29 mouse cellular contexts compared by ENCODE assay signal in the genomic region with DNA sequence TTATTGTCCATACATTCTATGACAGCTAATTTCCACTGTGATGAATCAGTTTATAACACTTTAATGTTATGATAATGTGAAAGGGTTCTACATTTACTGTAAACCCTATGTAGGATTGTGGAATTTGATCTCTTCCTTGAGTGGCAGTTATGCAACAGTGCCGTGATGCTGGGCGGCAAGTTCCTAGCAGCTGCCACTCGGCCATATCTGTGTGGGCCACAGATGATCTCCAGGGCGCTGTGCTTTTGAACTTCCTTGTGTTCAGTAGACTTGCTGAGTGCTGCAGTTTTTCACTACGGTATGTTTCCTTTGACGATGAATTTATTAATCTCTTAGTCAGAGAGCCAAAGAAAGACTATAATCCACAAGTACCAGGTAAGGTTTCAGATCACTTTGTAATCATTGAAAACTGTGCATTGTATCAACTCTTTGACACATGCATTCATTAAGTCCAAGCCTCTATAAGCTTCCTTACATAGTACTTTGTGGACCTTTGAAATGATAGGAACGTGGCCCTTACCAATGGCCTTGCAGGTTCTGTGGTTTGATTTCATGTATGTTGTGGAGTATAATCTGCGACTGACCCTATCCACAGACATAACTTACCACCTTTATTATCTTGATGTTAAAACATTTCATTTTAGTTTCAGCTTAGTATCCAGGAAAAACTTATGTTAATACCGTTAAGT.
DNase-seq lines count a peak whose midpoint lies in the region; ATAC-seq and TF ChIP-seq lines count a peak whose summit lies in the region.
"Had no signal": no experiment of that assay in that cellular context is flagged by ENCODE, and none has a peak within 500 bp of the region (broad histone marks: within the 10 kb centered on the region; RNA-seq: fewer than 3 reads in every experiment).

No protein-coding gene starts in this region.

- no peak overlapping the region for H3K4me3 ChIP-seq in liver, postnatal 0 days (ENCODE audit: low read depth, low read length)
- no peak overlapping the region for H3K4me3 ChIP-seq in thymus, adult 2 months (ENCODE audit: control insufficient read depth, insufficient read depth, low read length)
- H3K4me3 ChIP-seq: embryonic facial prominence, embryonic 12.5 days; forebrain, embryonic 10.5 days; forebrain, embryonic 15.5 days; heart, adult 2 months; heart, embryonic 12.5 days; hindbrain, embryonic 10.5 days; limb, embryonic 10.5 days; limb, embryonic 15.5 days; midbrain, embryonic 10.5 days; midbrain, embryonic 15.5 days had no signal

- TF ChIP-seq EP300 in liver, postnatal 0 days (IDR thresholded peaks at IDR 0.05; ENCODE audit: low read depth), result no peak

- H3K9ac ChIP-seq in liver, postnatal 0 days (replicated peaks), result no peak overlapping the region
- H3K9ac ChIP-seq: embryonic facial prominence, embryonic 12.5 days; forebrain, embryonic 15.5 days; heart, embryonic 12.5 days; limb, embryonic 15.5 days; lung, embryonic 14.5 days; midbrain, embryonic 15.5 days had no signal

- H3K27ac ChIP-seq in liver, postnatal 0 days (ENCODE audit: low read depth), result no peak overlapping the region
- H3K27ac ChIP-seq in thymus, adult 2 months (ENCODE audit: control insufficient read depth, insufficient read depth, low read length), result no peak overlapping the region; the same call in 1 of the 2 replicates
- H3K27ac ChIP-seq: embryonic facial prominence, embryonic 12.5 days; forebrain, embryonic 10.5 days; forebrain, embryonic 15.5 days; heart, adult 2 months; hindbrain, embryonic 10.5 days; limb, embryonic 10.5 days; limb, embryonic 15.5 days; macrophage; midbrain, embryonic 10.5 days; midbrain, embryonic 15.5 days had no signal

- no peaks in the 10 kb centered on the region for H3K4me1 ChIP-seq in liver, postnatal 0 days (ENCODE audit: insufficient read depth)
- no peaks in the 10 kb centered on the region for H3K4me1 ChIP-seq in thymus, adult 2 months (replicated peaks; ENCODE audit: control insufficient read depth, insufficient read depth, low read length)
- H3K4me1 ChIP-seq: embryonic facial prominence, embryonic 12.5 days; forebrain, embryonic 10.5 days; forebrain, embryonic 15.5 days; heart, embryonic 12.5 days; hindbrain, embryonic 10.5 days; limb, embryonic 10.5 days; limb, embryonic 15.5 days; midbrain, embryonic 10.5 days; midbrain, embryonic 15.5 days had no signal

- H3K9me3 ChIP-seq in liver, postnatal 0 days (ENCODE audit: low read length), result no peaks in the 10 kb centered on the region
- H3K9me3 ChIP-seq: embryonic facial prominence, embryonic 12.5 days; forebrain, embryonic 10.5 days; forebrain, embryonic 15.5 days; heart, embryonic 12.5 days; hindbrain, embryonic 10.5 days; limb, embryonic 10.5 days; limb, embryonic 15.5 days; midbrain, embryonic 10.5 days; midbrain, embryonic 15.5 days had no signal

- no peaks in the 10 kb centered on the region for H3K27me3 ChIP-seq in liver, postnatal 0 days (ENCODE audit: insufficient read depth, low read length)
- H3K27me3 ChIP-seq in thymus, adult 2 months (ENCODE audit: control insufficient read depth, insufficient read depth, low read length), result no peaks in the 10 kb centered on the region
- H3K27me3 ChIP-seq: embryonic facial prominence, embryonic 12.5 days; forebrain, embryonic 15.5 days; heart, embryonic 12.5 days; limb, embryonic 15.5 days; midbrain, embryonic 15.5 days; Patski had no signal

- DNase-seq in liver, result peak; percentile 11
- no peak for DNase-seq in liver, postnatal 0 days
- DNase-seq in large intestine, adult 2 months (ENCODE audit: low read depth, low spot score), result peak; percentile 38
- no peak for DNase-seq in gastrocnemius, postnatal 10 days
- no peak for DNase-seq in thymus, adult 2 months
- DNase-seq: adrenal gland, postnatal 10 days; cerebellum, adult 8-10 months; cerebellum, postnatal 25 days; gastrocnemius, postnatal 36 days; heart, adult 2 months; kidney, adult 18-20 months; lung, embryonic 14.5 days; right cerebral cortex, postnatal 25 days; spleen, adult 18-20 months; thymus, postnatal 36 days had no signal

- WGBS in liver, postnatal 0 days (ENCODE audit: insufficient replicate concordance), result 58% methylated on average over 9 of the region's 9 CpGs
- WGBS in large intestine, adult 2 months, result 54% methylated on average over 9 of the region's 9 CpGs
- 95% methylated on average over 9 of the region's 9 CpGs for WGBS in thymus, adult 2 months

- H3K4me2 ChIP-seq in liver, postnatal 0 days (ENCODE audit: low read depth, low read length), result no peak overlapping the region
- H3K4me2 ChIP-seq: embryonic facial prominence, embryonic 12.5 days; forebrain, embryonic 15.5 days; heart, embryonic 12.5 days; limb, embryonic 15.5 days; lung, embryonic 14.5 days; midbrain, embryonic 15.5 days had no signal

- TF ChIP-seq POLR2A in thymus, adult 2 months (IDR thresholded peaks at IDR 0.05; ENCODE audit: control insufficient read depth, extremely low read depth, insufficient read depth, low read length, poor library complexity), result no peak

- no peak for TF ChIP-seq CTCF in liver, postnatal 0 days (IDR thresholded peaks at IDR 0.05; ENCODE audit: low read depth)
- TF ChIP-seq CTCF in thymus, adult 2 months (IDR thresholded peaks at IDR 0.05; ENCODE audit: borderline replicate concordance, control insufficient read depth, extremely low read depth, insufficient read depth, low read length, poor library complexity), result no peak

- ATAC-seq in liver, postnatal 0 days, result no peak
- ATAC-seq in granulocyte monocyte progenitor cell, adult 5-6 weeks (replicated peaks; ENCODE audit: poor library complexity, severe bottlenecking), result peak; percentile 79
- peak; percentile 87 for ATAC-seq in megakaryocyte-erythroid progenitor cell, adult 5-6 weeks (replicated peaks; ENCODE audit: low FRiP score, low TSS enrichment, poor library complexity, severe bottlenecking)
- ATAC-seq: forebrain, embryonic 15.5 days; hindbrain, embryonic 16.5 days; midbrain, embryonic 15.5 days; Patski had no signal

- H3K36me3 ChIP-seq in liver, postnatal 0 days (replicated peaks; ENCODE audit: insufficient read depth, low read length), result peaks cover 3% of the 10 kb centered on the region
- H3K36me3 ChIP-seq in thymus, adult 2 months (ENCODE audit: control insufficient read depth, insufficient read depth, low read length), result no peaks in the 10 kb centered on the region
- H3K36me3 ChIP-seq: midbrain, embryonic 15.5 days had no signal

Comparison
In these comparisons a context has a peak if more than half of its experiments do, and no peak if none do; other contexts are left out.
1. DNase-seq: peak in liver (single experiment) and large intestine, adult 2 months (single experiment); none in liver, postnatal 0 days (single experiment), gastrocnemius, postnatal 10 days (single experiment) and thymus, adult 2 months (single experiment).